Mouse (Mus musculus) mesoderm, embryonic 11.5 days (tissue): ENCODE results near the gene Hist1h4f.
A peak's percentile ranks its signal among the peaks of the same experiment; 100 is the strongest.
"Not testable (repeated sequence)": the region's sequence is repeated elsewhere in the genome, so short reads cannot be mapped to it uniquely, and the experiment has no call there.

ENCODE experiments used
- DNase-seq: peaks from one replicate; pipeline ENCODE4 v3.0.0-alpha.2; 2012; ENCODE audit warnings: low read depth, low spot score

The Hist1h4f gene

DNA sequence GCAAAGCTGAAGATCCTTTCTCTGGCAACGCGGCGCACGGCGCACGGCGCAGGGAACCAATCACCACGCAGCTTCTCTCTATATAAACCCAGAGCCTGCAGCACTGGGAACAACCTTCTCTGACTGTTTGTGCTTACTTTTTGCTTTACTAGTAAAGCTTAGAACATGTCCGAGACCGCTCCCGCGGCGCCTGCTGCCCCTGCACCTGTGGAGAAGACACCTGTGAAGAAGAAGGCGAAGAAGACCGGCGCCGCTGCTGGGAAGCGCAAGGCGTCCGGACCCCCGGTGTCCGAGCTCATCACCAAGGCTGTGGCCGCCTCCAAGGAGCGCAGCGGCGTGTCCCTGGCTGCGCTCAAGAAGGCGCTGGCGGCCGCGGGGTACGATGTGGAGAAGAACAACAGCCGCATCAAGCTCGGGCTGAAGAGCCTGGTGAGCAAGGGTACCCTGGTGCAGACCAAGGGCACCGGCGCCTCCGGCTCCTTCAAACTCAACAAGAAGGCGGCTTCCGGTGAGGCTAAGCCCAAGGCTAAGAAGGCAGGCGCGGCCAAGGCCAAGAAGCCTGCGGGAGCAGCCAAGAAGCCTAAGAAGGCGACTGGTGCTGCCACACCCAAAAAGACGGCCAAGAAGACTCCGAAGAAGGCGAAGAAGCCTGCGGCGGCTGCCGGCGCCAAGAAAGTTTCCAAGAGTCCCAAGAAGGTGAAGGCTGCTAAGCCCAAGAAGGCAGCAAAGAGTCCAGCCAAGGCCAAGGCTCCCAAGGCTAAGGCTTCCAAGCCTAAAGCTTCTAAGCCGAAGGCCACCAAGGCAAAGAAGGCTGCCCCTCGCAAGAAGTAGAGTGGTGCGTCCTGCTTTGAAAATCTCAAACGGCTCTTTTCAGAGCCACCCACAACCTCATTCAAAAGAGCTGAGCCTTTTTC lies 3.7 kb upstream of the Hist1h4f start:
- DNase-seq = peak; percentile 88

DNA sequence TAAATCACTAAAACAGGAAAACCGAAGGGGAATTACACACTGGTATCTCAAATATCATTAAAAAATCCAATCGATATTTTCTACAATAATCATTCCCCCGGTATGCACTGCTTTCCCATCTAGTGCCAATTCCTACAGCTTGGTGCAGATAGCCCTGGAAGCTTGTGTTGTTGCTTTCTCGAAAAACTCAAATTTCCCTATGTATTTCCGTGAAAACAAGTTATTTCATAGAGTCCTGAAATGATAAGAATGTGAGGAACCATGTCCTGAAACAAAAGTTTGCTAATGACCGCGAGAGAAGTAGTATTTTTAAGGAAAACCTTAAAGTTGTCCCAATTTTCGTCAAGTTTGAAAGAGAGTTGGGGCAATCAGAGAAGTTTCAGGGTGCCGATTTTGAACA lies 2.9 kb upstream of the Hist1h4f start:
- no peak for DNase-seq

DNA sequence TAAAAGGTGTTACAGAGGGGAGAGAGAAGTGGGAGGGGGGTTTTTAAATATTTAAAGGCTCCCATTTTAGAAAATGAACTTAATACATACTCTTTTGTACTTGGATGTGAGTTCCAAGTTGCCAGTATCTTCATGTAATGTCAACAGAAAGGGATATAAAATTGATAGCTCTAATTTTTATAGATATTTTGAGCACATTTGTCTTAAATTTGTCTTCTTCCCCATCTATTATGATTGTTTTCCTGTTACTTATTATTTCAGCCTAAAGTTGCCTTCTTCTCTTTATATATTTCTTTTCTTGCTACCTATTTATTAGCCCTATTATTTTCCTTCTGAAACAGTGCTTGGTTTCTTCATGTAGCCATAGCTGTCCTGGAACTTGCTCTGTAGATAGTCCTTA lies 1.5 kb upstream of the Hist1h4f start, which contains the start of gene Hist1h1d:
Hist1h1d (plus strand) TSS at position 301 of the 400 bp plus-strand sequence.
- DNase-seq = no peak

DNA sequence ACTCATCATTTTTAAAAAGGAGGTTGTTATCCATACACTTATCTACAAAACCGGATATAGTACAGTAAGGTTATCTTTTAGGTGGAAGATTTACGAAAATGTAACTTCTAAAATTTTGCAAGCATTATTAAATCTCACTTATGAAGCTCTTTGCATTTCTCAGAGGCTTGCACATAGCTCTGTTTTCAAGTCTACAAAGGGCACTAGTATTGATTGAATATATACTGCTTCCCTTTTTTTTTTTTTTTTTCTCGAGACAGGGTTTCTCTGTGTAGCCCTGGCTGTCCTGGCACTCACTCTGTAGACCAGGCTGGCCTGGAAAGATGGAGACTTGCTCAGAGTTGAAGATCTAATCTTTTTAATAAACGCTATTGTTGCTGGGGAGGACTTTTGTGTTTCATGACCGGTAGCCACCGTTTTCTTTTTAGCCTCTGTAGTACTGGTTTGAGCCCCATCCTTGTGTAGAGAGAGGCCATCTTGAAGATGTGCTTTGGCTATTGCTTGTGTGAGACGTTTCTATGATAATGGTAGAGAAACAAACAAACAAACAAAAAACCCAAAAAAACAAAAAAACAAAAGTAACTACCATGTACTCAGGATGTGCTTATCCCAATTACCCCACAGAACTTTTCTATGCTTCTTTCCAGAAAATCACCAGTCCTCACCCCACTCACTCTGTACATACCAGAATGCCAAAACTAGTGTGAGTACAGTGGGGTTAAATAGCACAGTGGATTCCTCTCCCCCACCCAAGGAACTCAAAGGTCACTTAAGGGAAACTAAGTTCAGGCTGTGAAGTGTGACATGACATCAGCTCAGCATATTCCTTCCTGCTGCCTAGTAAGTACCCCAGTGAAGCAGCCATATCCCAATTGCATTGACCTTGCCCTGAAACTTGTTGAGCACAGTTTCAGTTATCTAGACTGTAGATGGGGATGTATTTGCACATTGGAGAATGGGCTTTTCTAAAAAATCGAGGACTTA lies 775 bp upstream of the Hist1h4f start:
- no peak for DNase-seq

DNA sequence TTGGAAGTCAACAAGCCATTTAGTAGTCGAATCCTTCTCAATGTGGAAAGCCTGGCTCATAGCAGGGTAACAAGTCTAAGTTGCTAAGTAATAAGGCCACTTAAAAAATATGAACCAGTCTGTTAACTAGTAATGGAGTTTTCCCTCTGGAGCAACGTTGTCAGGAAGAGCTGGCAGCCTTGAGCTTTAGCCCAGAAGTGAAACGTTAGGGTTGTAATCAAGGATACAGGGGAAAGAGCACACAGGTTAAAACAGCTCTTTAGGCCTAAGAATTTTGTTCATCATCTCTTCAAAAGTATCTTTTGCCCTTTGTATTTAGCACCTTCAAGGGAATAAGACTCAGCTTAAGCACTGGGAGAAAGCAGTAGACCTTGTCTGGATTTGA lies 695 bp downstream of the Hist1h4f start:
- DNase-seq = no peak

DNA sequence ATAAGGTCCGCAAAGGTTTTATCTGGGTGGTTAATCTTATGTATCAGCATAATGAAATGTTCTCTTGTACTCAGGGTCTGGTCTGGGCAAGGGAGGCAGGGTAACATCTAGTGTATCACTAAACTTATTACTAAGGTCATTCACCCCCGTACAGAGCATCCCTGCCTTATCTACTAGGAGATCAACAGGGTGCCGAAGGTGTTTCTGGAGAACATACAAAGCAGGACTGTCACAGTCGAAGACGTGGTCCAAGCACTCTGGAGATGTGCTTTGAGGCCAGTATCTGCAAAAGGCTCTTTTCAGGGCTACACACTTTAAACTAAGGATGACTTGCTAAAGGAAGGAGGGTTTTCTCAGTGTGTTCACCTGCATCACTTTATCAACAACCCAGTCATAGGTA lies 4.8 kb downstream of the Hist1h4f start:
- no peak for DNase-seq

DNA sequence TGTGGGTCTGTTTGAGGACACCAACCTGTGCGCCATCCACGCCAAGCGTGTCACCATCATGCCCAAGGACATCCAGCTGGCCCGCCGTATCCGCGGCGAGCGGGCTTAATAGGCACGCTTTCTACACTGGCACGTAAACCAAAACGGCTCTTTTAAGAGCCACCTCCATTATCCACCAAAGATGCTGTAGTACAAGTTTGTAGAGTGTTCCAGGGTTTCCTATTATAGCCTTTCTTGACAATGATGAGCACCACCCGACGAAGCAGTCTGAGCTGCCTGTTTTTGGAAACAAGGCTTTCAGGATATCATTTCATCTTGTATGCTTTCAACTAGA lies 6.7 kb downstream of the Hist1h4f start:
- DNase-seq = not testable (repeated sequence)

DNA sequence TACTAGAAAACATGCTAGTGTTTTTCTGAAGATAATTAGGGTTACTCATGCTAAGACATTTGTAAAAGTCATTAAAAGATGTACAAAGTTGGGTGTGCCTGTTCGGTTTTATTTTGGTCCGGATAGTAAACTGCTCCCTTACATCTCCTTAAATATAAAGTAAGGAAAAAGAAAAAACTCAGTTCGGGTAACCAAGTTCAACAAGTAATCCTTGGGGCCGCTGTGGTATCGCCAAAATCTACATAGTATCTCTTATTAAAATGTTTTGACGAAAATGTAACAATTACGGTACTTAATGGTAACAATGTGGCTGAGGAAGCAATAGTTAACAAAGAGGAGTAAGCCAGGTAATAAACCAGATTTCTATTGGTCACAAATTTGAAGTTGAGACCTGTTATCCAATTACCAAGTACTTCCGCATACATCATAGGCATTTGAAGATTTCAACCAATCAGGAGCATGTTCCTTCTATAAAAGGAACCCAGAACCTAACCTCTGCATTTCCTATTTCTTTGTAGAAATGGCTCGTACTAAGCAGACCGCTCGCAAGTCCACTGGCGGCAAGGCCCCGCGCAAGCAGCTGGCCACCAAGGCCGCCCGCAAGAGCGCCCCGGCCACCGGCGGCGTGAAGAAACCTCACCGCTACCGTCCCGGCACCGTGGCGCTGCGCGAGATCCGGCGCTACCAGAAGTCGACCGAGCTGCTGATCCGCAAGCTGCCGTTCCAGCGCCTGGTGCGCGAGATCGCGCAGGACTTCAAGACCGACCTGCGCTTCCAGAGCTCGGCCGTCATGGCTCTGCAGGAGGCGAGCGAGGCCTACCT lies 7.3 kb downstream of the Hist1h4f start, which contains the start of gene Hist1h3f:
Hist1h3f (plus strand) TSS at position 88 of the 822 bp plus-strand sequence.
- DNase-seq = peak; percentile 94

DNA sequence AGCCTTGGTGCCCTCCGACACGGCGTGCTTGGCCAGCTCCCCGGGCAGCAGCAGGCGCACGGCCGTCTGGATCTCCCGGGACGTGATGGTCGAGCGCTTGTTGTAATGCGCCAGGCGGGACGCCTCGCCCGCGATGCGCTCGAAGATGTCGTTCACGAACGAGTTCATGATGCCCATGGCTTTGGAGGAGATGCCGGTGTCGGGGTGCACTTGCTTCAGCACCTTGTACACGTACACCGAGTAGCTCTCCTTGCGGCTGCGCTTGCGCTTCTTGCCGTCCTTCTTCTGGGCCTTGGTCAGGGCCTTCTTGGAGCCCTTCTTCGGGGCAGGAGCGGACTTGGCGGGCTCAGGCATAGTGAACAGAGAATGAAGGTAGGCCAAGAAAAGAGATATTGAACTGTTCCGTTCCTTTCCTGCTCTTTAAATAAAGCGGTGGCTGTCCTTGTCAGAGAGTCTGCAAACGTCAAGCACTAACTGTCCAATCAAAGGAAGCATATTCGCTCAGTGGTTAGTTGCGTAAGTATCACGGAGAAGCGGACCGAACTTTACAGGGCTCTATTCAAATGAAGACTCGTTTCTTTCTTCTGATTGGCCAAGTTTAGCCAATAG lies 8.3 kb downstream of the Hist1h4f start, which contains the start of gene Hist1h2bh:
Hist1h2bh (minus strand) TSS at position 394 of the 609 bp plus-strand sequence.
- DNase-seq = peak; percentile 92

DNA sequence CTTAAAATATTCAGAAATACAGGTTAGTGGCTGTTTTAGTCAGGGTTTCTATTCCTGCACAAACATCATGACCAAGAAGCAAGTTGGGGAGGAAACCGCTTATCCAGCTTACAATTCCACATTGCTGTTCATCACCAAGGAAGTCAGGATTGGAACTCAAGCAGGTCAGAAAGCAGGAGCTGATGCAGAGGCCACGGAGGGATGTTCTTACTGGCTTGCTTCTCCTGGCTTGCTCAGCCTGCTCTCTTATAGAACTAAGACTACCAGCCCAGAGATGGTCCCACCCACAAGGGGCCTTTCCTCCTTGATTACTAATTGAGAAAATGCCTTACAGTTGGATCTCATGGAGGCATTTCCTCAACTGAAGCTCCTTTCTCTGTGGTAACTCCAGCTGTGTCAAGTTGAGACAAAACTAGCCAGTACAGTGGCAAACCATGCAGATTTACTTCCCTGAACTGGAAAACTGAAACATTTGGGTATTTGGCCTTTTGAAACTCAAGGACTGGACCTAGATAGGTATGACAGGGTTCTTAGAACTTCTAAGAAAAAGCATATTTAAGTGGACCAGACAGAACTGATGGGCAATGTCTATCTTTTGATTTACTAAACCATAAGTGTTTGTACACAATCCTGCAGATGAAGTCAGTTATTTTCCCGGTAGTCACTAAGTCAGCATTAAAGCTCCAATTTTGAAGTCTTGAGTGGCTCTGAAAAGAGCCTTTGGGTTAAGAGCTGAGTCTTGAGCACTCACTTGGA lies 9.0 kb downstream of the Hist1h4f start:
- DNase-seq = not testable (repeated sequence)

DNA sequence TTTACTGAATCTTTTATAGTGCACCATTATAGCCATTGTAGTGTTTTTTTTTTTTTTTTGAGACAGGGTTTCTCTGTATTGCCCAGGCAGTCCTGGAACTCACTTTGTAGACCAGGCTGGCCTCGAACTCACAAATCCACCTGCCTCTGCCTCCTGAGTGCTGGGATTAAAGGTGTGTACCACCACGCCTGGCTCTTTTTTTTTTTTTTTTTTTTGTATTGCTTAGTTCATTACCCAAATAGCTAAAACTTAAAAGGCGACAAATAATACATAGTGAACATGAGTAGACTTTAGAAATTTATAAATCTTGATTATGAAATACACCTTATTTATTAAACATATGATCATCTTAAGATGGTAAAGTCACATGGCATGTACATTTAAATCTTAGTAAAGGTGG lies 10.0 kb downstream of the Hist1h4f start:
- no peak for DNase-seq

DNA sequence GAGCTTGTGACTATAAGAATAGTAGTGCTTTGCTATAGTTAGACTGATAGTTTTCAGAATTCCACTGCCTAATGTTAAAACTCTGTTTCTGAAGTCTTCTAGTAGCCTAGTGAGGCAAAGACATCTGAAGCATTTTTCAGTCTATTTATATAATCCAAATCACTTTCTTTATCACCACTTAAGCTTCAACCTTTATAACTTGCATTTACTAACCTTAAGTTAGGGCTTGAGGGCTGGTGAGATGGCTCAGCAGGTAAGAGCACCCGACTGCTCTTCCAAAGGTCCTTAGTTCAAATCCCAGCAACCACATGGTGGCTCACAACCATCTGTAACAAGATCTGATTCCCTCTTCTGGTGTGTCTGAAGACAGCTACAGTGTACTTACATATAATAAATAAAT lies 11.6 kb downstream of the Hist1h4f start:
- not testable (repeated sequence) for DNase-seq

DNA sequence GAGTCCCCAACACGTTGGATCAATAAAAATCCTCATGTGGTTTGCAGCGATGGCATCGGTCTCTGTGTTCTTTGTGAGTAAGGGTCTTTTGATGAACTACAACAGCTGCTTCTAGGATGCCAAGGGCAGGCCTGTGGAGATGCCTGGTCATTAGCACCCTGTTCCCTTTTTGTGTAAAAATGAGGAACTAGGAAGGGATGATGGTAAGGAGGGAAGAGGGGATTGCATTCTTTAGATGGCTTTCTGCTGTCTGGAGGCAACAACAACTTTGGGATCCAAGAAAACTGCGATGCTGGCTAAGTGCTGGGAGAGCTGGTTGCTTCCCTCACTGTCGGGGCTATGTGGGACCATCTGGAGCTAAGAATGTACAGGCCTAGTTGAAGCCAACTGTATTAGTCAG lies 13.2 kb downstream of the Hist1h4f start:
- DNase-seq = no peak

DNA sequence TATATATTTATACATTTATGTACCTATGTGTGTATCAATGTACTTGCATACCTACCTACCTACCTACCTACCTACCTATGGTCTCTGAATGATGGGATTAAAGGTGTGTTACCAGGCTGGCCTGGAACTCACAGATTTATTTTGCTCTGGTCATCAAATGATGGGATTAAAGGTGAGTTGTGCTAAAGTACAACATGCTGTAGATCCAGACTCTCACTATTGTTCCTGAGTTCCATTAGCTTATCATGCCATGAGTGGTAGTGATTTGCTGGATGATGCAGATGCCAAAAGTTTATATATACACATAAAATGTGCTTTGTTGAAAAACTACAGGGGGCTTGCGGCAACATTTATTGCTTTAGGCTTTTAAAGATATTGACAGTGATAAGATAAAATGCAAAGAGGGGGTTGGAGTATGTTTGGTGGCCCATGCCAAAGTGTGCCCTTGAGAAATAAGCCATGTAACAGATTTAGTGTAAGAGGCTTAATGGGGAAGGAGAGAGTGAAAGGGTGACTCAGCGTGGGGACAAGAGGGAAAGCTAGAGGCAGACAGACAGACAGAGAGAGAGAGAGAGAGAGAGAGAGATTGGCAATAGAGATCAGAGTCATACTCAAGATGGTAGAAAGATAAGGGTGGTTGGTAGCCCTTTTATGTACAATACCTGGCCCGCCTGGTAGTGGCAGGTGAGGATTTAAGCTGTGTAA lies 14.3 kb downstream of the Hist1h4f start:
- DNase-seq = no peak

DNA sequence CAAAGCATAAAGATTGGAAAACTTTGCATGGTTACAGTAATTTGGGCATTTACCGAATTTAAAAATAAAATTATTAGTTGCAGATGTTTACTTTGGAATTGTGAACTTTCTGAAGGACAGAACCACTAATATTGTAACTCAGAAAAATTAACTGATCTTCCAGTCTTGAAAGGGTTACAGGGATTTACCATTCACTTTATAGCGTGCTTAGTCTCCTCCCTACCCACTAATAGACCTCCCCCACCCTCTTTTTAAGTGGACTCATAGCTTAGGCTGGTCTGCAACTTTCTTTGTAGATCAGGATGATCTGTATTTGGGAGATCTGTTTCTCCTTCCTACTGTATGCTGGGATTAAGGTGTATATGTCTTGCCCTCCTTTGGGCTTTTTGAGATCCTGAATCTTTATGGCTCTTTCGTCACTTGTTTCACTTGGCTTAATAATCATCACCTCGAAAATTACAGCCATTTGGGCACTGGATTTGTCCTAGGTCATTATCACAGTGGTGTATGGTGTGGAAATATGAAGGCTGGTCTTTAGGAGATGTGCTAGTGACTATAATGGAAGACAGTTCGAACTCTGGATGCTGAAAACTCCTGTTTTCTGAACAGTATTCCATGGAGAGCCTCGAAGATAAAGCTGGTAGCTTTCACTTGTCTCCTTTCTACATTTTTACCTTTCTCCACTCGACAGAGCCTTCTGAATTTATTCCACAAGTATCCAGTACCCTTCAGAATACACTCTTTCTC lies 15.2 kb downstream of the Hist1h4f start:
- DNase-seq = no peak

DNA sequence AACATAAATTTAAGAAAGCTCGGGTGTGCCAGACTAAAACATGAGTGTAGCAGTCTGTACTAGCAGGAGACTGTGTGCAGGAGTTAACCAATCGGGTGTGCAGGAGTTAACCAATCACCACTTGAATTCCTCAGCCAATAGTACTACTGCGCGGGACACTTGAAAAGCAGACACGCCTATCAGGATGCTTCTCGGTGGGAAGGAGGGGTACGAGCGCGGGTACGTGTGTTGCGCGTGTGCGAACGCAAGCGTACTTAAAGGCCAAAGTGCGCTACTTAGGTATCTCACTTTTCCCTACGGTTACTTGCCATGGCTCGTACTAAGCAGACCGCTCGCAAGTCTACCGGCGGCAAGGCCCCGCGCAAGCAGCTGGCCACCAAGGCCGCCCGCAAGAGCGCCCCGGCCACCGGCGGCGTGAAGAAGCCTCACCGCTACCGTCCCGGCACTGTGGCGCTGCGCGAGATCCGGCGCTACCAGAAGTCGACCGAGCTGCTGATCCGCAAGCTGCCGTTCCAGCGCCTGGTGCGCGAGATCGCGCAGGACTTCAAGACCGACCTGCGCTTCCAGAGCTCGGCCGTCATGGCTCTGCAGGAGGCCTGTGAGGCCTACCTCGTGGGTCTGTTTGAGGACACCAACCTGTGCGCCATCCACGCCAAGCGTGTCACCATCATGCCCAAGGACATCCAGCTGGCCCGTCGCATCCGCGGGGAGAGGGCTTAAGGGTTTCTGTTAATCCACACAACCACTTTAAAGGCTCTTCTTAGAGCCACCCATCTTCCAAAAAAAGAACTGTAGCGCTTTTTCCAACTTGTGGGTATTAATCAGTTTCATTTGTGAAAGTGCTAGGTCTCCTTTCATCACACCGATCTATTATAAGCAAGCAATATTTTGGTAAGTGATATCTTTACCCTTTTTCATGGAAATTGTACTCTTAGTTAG lies 16.0 kb downstream of the Hist1h4f start, which contains the start of gene Hist1h3g:
Hist1h3g (plus strand) TSS at position 286 of the 939 bp plus-strand sequence.
- peak; percentile 96 for DNase-seq

DNA sequence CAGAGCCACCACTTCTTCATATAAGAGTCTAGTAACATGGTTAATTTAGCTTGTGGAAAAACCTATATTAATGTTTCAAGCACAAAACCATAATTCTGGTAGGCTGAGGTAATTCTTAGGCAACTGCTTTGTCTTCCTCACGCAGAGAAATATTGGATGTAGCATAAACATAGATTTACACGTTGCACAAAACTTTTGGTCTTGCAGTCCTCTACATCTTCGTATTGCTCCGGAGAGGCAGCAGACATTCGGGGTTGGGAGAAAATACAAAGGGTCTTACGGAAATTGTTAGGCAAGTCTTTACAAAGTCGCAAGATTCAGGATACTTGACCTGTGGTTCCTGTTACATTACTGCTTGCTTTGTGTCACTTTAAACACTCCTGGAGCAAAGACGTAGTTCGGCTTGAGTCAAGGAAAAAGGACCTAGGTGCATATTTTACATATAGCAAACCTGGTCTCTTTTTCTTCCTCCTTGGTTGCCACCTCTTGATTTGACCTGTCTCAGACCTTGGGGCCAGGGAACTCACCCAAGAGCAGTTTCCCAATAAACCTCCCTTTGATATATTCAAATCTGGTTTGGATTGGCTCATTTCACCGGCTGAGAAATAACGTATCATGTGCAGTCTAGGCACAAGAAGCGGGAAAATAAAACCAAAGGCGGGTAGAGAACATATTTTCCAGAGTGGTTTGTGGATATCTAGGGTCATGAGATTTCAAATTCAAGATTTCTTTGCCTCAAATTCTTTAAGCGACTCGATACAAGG lies 16.9 kb downstream of the Hist1h4f start:
- DNase-seq = no peak
